Mouse (Mus musculus): ENCODE results near the gene Rinl.

GRCm38 (mm10) chr7:28810107-28811066 is 21.6 kb downstream of the Rinl start:
- TF ChIP-seq POLR2A (IDR thresholded peaks at IDR 0.05; ENCODE audit: borderline replicate concordance, extremely low read depth, insufficient read depth, insufficient read length, poor library complexity, severe bottlenecking) (peak; percentile 97), CTCF (IDR thresholded peaks at IDR 0.05; ENCODE audit: borderline replicate concordance, extremely low read depth, insufficient read depth, insufficient read length) (peak; percentile 40; the same call in 1 of the 2 replicates)
